Mouse (Mus musculus) intestine, embryonic 15.5 days (tissue): ENCODE results near the gene Prr22. TPM values are rescaled to one million over a fixed set of nuclear protein-coding genes. Genes with fewer than 3 reads are reported as not detected.

Experiments used
- ATAC-seq: fragments of 200-750 bp; cut with Nextera tagmentation; 2 replicates; pipeline ENCODE4 v1.8.0; 2017; ENCODE audit warnings: moderate TSS enrichment, moderate library complexity
- H3K27ac ChIP-seq: fragments of 300-500 bp; sonication (generic); 2 replicates; pipeline ENCODE4 v1.5.1; 2015; ENCODE audit warnings: mild to moderate bottlenecking, inconsistent platforms
- H3K27me3 ChIP-seq: fragments of 300-500 bp; sonication (generic); replicated peaks from 2 replicates; pipeline ENCODE4 v1.6.1; 2015; ENCODE audit warnings: inconsistent platforms
- H3K36me3 ChIP-seq: fragments of 300-500 bp; sonication (generic); 2 replicates; pipeline ENCODE4 v1.6.1; 2015; ENCODE audit warnings: inconsistent platforms
- H3K4me1 ChIP-seq: fragments of 300-500 bp; sonication (generic); replicated peaks from 2 replicates; pipeline ENCODE4 v1.6.1; 2015; ENCODE audit warnings: inconsistent platforms
- H3K4me2 ChIP-seq: fragments of 300-500 bp; sonication (generic); replicated peaks from 2 replicates; pipeline ENCODE4 v1.6.1; 2015; ENCODE audit warnings: mild to moderate bottlenecking, inconsistent platforms
- H3K4me3 ChIP-seq: fragments of 300-500 bp; sonication (generic); replicated peaks from 2 replicates; pipeline ENCODE4 v1.5.1; 2015; ENCODE audit warnings: inconsistent platforms
- H3K9ac ChIP-seq: fragments of 300-500 bp; sonication (generic); 2 replicates; pipeline ENCODE4 v1.6.1; 2015; ENCODE audit warnings: inconsistent platforms
- H3K9me3 ChIP-seq: fragments of 300-500 bp; sonication (generic); 2 replicates; pipeline ENCODE4 v1.6.1; 2016; ENCODE audit warnings: inconsistent platforms
- WGBS: fragments of 180-500 bp; shearing (Covaris S2); methylation state at CpG from one replicate; pipeline ENCODE4 v1.1.7; 2015; 5-methylcytosine and 5-hydroxymethylcytosine counted together
- polyA plus RNA-seq: library from polyadenylated mRNA; unstranded; fragments of >200 nt; fragmentation: Nextera tagmentation; extraction: Ambion mirVana; gene quantifications from 2 replicates; pipeline ENCODE4 v1.2.1, GENCODE M21; 2015

The Prr22 gene
- polyA plus RNA-seq, 1 experiment from 2014 or later, result 1.2 TPM

GRCm38 (mm10) chr17:56762769-56763731, 7.0 kb upstream of the Prr22 start:
- peak overlapping the region; percentile 84 for H3K4me2 ChIP-seq
- 0 out of 2 replicates have a peak overlapping the region, but pooled peaks have one; percentile 2 for H3K9ac ChIP-seq
- no peaks in the 10 kb centered on the region for H3K9me3 ChIP-seq
- 43% methylated on average over 27 of the region's 27 CpGs for WGBS
- peaks cover 11% of the 10 kb centered on the region for H3K36me3 ChIP-seq
- ATAC-seq, result no peak
- H3K27me3 ChIP-seq, result 0 out of 2 replicates have a peak, but pooled peaks cover 3% of the 10 kb centered on the region
- no peak overlapping the region for H3K4me3 ChIP-seq
- peak overlapping the region; percentile 86 for H3K27ac ChIP-seq
- peaks cover 32% of the 10 kb centered on the region for H3K4me1 ChIP-seq

- WGBS, result 72% methylated on average over 8 of the region's 8 CpGs
- Histone ChIP-seq H3K27ac (peak overlapping the region; percentile 86; the same call in 1 of the 2 replicates), H3K4me3 (peak overlapping the region; percentile 78; the same call in 1 of the 2 replicates)
Measured at GRCm38 (mm10) chr17:56763741-56764250, 6.3 kb upstream of the Prr22 start.

GRCm38 (mm10) chr17:56764474-56765354, 5.3 kb upstream of the Prr22 start, which contains the start of gene Dus3l:
Gene Dus3l (plus strand): TSS chr17:56764757.
- ATAC-seq, result peak; percentile 84
- 2% methylated on average over 57 of the region's 58 CpGs for WGBS

More at GRCm38 (mm10) chr17:56763741-56764250, 6.3 kb upstream of the Prr22 start:
- Histone ChIP-seq H3K9me3 (no peaks in the 10 kb centered on the region), H3K27me3 (0 out of 2 replicates have a peak, but pooled peaks cover 3% of the 10 kb centered on the region), H3K9ac (no peak overlapping the region), H3K36me3 (peaks cover 17% of the 10 kb centered on the region), H3K4me2 (peak overlapping the region; percentile 84), H3K4me1 (peaks cover 29% of the 10 kb centered on the region)
- no peak for ATAC-seq

GRCm38 (mm10) chr17:56765431-56765830, 4.6 kb upstream of the Prr22 start:
- Histone ChIP-seq H3K27ac (no peak overlapping the region), H3K9ac (peak overlapping the region; percentile 84)

More at GRCm38 (mm10) chr17:56764474-56765354, 5.3 kb upstream of the Prr22 start, which contains the start of gene Dus3l:
- Histone ChIP-seq H3K9ac (peak within 1 kb of the TSS; percentile 84), H3K4me1 (peaks cover 26% of the 10 kb centered on the region), H3K36me3 (peaks cover 26% of the 10 kb centered on the region), H3K4me2 (peak within 1 kb of the TSS; percentile 84), H3K27ac (peak within 1 kb of the TSS; percentile 96), H3K4me3 (peak within 1 kb of the TSS; percentile 78), H3K9me3 (no peaks in the 10 kb centered on the region), H3K27me3 (0 out of 2 replicates have a peak, but pooled peaks cover 3% of the 10 kb centered on the region)

GRCm38 (mm10) chr17:56766631-56767405, 3.2 kb upstream of the Prr22 start:
- Histone ChIP-seq H3K9ac (no peak overlapping the region), H3K4me3 (no peak overlapping the region), H3K27ac (no peak overlapping the region), H3K9me3 (no peaks in the 10 kb centered on the region), H3K4me2 (no peak overlapping the region), H3K36me3 (peaks cover 31% of the 10 kb centered on the region), H3K4me1 (peaks cover 20% of the 10 kb centered on the region), H3K27me3 (no peaks in the 10 kb centered on the region)
- no peak for ATAC-seq
- 95% methylated on average over 27 of the region's 27 CpGs for WGBS

More at GRCm38 (mm10) chr17:56765431-56765830, 4.6 kb upstream of the Prr22 start:
- 47% methylated on average over 12 of the region's 12 CpGs for WGBS
- Histone ChIP-seq H3K4me2 (peak overlapping the region; percentile 84), H3K4me3 (peak overlapping the region; percentile 78), H3K27me3 (0 out of 2 replicates have a peak, but pooled peaks cover under 1% of the 10 kb centered on the region), H3K36me3 (peaks cover 30% of the 10 kb centered on the region), H3K4me1 (peaks cover 26% of the 10 kb centered on the region), H3K9me3 (no peaks in the 10 kb centered on the region)
- ATAC-seq, result peak; percentile 2; the same call in 1 of the 2 replicates

- WGBS, result 96% methylated on average over 29 of the region's 29 CpGs
- Histone ChIP-seq H3K4me2 (no peak overlapping the region), H3K36me3 (peaks cover 31% of the 10 kb centered on the region), H3K9me3 (no peaks in the 10 kb centered on the region), H3K4me3 (no peak overlapping the region), H3K4me1 (peaks cover 14% of the 10 kb centered on the region), H3K27me3 (no peaks in the 10 kb centered on the region), H3K9ac (no peak overlapping the region), H3K27ac (no peak overlapping the region)
- ATAC-seq, result no peak
Measured at GRCm38 (mm10) chr17:56767531-56768135, 2.4 kb upstream of the Prr22 start.

- no peak for ATAC-seq
- WGBS, result 93% methylated on average over 11 of the region's 11 CpGs
- no peak overlapping the region for H3K4me3 ChIP-seq
- no peak overlapping the region for H3K9ac ChIP-seq
- 0 out of 2 replicates have a peak, but pooled peaks cover 5% of the 10 kb centered on the region for H3K4me1 ChIP-seq
- H3K27me3 ChIP-seq, result no peaks in the 10 kb centered on the region
- H3K27ac ChIP-seq, result no peak overlapping the region
- H3K36me3 ChIP-seq, result peaks cover 31% of the 10 kb centered on the region
- no peaks in the 10 kb centered on the region for H3K9me3 ChIP-seq
- no peak overlapping the region for H3K4me2 ChIP-seq
Measured at GRCm38 (mm10) chr17:56768941-56769340, 1.1 kb upstream of the Prr22 start.

- H3K4me3 ChIP-seq, result no peak overlapping the region
- H3K4me1 ChIP-seq, result peaks cover 4% of the 10 kb centered on the region; the same call in 1 of the 2 replicates
- no peak overlapping the region for H3K9ac ChIP-seq
- 93% methylated on average over 11 of the region's 11 CpGs for WGBS
- no peaks in the 10 kb centered on the region for H3K36me3 ChIP-seq
- H3K9me3 ChIP-seq, result no peaks in the 10 kb centered on the region
- no peaks in the 10 kb centered on the region for H3K27me3 ChIP-seq
- H3K4me2 ChIP-seq, result no peak overlapping the region
- no peak for ATAC-seq
- no peak overlapping the region for H3K27ac ChIP-seq
Measured at GRCm38 (mm10) chr17:56777568-56777967, 7.5 kb downstream of the Prr22 start.

- WGBS, result 61% methylated on average over 3 of the region's 3 CpGs
- ATAC-seq, result peak; percentile 52
- no peak overlapping the region for H3K4me3 ChIP-seq
- H3K9ac ChIP-seq, result no peak overlapping the region
- H3K27me3 ChIP-seq, result no peaks in the 10 kb centered on the region
- peaks cover 4% of the 10 kb centered on the region; the same call in 1 of the 2 replicates for H3K4me1 ChIP-seq
- H3K9me3 ChIP-seq, result no peaks in the 10 kb centered on the region
- no peaks in the 10 kb centered on the region for H3K36me3 ChIP-seq
- peak overlapping the region; percentile 24; the same call in 1 of the 2 replicates for H3K27ac ChIP-seq
- H3K4me2 ChIP-seq, result no peak overlapping the region
Measured at GRCm38 (mm10) chr17:56778779-56779362, 8.8 kb downstream of the Prr22 start.

- Histone ChIP-seq H3K9me3 (no peaks in the 10 kb centered on the region), H3K4me2 (no peak overlapping the region), H3K9ac (no peak overlapping the region), H3K27ac (no peak overlapping the region), H3K4me1 (peaks cover 4% of the 10 kb centered on the region; the same call in 1 of the 2 replicates), H3K36me3 (no peaks in the 10 kb centered on the region), H3K4me3 (no peak overlapping the region), H3K27me3 (no peaks in the 10 kb centered on the region)
- WGBS, result 62% methylated on average over 13 of the region's 13 CpGs
- no peak for ATAC-seq
Measured at GRCm38 (mm10) chr17:56780291-56780978, 10.4 kb downstream of the Prr22 start.
